Mouse (Mus musculus) stomach, postnatal 0 days (tissue): ENCODE data around the gene Rtn4rl2.

Source experiments
- CTCF ChIP-seq: IDR thresholded peaks from 2 replicates; pipeline ENCODE4 v1.5.1; 2016; ENCODE audit warnings: antibody characterized with exemption, low read depth, mild to moderate bottlenecking, moderate library complexity
- EP300 ChIP-seq: optimal IDR thresholded peaks from 2 replicates; pipeline ENCODE3; 2016; ENCODE audit warnings: antibody characterized with exemption

- no peak for TF ChIP-seq CTCF
- TF ChIP-seq EP300, result no peak
Observed at GRCm38 (mm10) chr2:84883942-84884341, 2.6 kb downstream of the Rtn4rl2 start.
